Mouse (Mus musculus) heart, postnatal 0 days (tissue): ENCODE measurements at regions not wholly inside any gene's neighbourhood (a gene's known extent, or its start where the extent isn't known, plus 50 kb on each side); places are given as distances from the start of the nearest gene placed in this dataset.

ENCODE experiments used
- ATAC-seq: fragments of 200-750 bp; cut with Nextera tagmentation; 2 replicates; pipeline ENCODE4 v1.8.0; 2017; ENCODE audit warnings: low read depth, moderate number of reproducible peaks, moderate library complexity; ENCODE audit not compliant: insufficient read depth
- DNase-seq: peaks from one replicate; pipeline ENCODE4 v3.0.0-alpha.2; 2016; ENCODE audit warnings: low spot score
- H3K27ac ChIP-seq: fragments of 300-500 bp; sonication (generic); 2 replicates; pipeline ENCODE4 v1.5.1; 2014; ENCODE audit warnings: low read depth, mild to moderate bottlenecking
- H3K27me3 ChIP-seq: fragments of 300-500 bp; sonication (generic); 2 replicates; pipeline ENCODE4 v1.6.1; 2014; ENCODE audit warnings: low read length, mixed read lengths; ENCODE audit not compliant: control insufficient read depth, insufficient read depth
- H3K36me3 ChIP-seq: fragments of 300-500 bp; sonication (generic); replicated peaks from 2 replicates; pipeline ENCODE4 v1.6.1; 2014; ENCODE audit warnings: low read length, mixed read lengths; ENCODE audit not compliant: control insufficient read depth, insufficient read depth
- H3K4me1 ChIP-seq: fragments of 300-500 bp; sonication (generic); 2 replicates; pipeline ENCODE4 v1.6.1; 2014; ENCODE audit warnings: antibody characterized with exemption; ENCODE audit not compliant: control insufficient read depth, insufficient read depth
- H3K4me2 ChIP-seq: fragments of 300-500 bp; sonication (generic); 2 replicates; pipeline ENCODE4 v1.6.1; 2014; ENCODE audit warnings: low read depth, mild to moderate bottlenecking, low read length, moderate library complexity
- H3K4me3 ChIP-seq: fragments of 300-500 bp; sonication (generic); 2 replicates; pipeline ENCODE4 v1.5.1; 2014; ENCODE audit warnings: low read depth, low read length
- H3K9ac ChIP-seq: fragments of 300-500 bp; sonication (generic); replicated peaks from 2 replicates; pipeline ENCODE4 v1.6.1; 2014; ENCODE audit warnings: low read depth, low read length, mixed read lengths
- H3K9me3 ChIP-seq: fragments of 300-500 bp; sonication (generic); replicated peaks from 2 replicates; pipeline ENCODE4 v1.6.1; 2016; ENCODE audit warnings: low read length; ENCODE audit not compliant: control insufficient read depth
- CTCF ChIP-seq: IDR thresholded peaks from 2 replicates; pipeline ENCODE4 v1.5.1; 2016; ENCODE audit warnings: antibody characterized with exemption, control low read depth, low read depth
- EP300 ChIP-seq: IDR thresholded peaks from 2 replicates; pipeline ENCODE4 v1.6.1; 2016; ENCODE audit warnings: antibody characterized with exemption, low read depth
- WGBS: fragments of 180-500 bp; shearing (Covaris S2); extraction: QIAGEN DNeasy Blood & Tissue Kit; methylation state at CpG from one replicate; pipeline ENCODE4 v1.1.7; 2014; 5-methylcytosine and 5-hydroxymethylcytosine counted together

DNA sequence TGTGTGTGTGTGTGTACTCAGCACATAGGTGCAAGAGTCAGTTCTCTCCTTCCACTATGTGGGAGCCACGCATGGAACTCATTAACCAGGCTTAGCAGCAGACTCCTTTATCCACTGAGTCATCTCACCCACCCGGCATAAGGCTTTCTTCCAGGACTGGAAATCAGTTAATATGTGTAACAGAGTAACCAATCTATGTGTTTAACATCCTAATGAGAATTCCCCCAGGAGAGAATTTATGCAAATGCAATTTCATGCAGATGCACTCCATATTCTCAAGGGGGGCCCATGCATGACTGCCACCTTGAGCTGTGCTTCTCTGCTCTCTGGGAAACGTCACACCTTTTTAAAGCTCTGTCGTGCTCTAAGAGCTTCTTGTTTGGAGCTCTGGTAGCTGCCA is 101.7 kb upstream of the Agap1 start:
- H3K4me1 ChIP-seq, result no peaks in the 10 kb centered on the region
- H3K4me2 ChIP-seq, result no peak overlapping the region
- H3K36me3 ChIP-seq, result no peaks in the 10 kb centered on the region
- no peak for TF ChIP-seq EP300
- H3K9me3 ChIP-seq, result peaks cover 5% of the 10 kb centered on the region; the same call in 1 of the 2 replicates
- H3K4me3 ChIP-seq, result no peak overlapping the region
- DNase-seq, result no peak
- H3K27ac ChIP-seq, result no peak overlapping the region
- H3K27me3 ChIP-seq, result no peaks in the 10 kb centered on the region
- WGBS, result 54% methylated on average over 4 of the region's 4 CpGs
- H3K9ac ChIP-seq, result no peak overlapping the region
- no peak for ATAC-seq

DNA sequence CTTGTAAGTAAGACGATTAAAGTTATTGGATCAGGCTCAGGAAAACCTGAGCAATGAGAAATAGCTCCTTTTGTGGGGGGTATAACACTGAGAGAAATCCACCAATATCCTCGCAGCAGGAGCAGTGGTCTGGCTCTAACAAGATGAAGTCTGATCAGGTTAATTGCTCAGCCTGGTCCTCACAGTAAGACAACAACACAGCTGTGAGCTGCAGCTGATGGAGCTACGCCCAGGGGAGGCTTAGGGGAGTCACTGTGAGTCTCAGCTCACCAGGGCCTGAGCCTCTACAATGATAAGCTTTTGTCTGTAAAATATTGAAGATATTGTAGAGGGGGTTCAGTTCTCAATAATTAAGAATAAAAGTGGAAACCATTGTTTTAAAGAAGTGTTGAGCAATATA is 95.3 kb upstream of the Agap1 start:
- no peaks in the 10 kb centered on the region for H3K36me3 ChIP-seq
- DNase-seq, result no peak
- WGBS, result 72% methylated on average over 3 of the region's 3 CpGs
- no peak overlapping the region for H3K4me3 ChIP-seq
- H3K9me3 ChIP-seq, result peaks cover 5% of the 10 kb centered on the region; the same call in 1 of the 2 replicates
- H3K9ac ChIP-seq, result no peak overlapping the region
- no peak for TF ChIP-seq EP300
- TF ChIP-seq CTCF, result no peak
- no peak overlapping the region for H3K4me2 ChIP-seq
- ATAC-seq, result no peak
- no peaks in the 10 kb centered on the region for H3K27me3 ChIP-seq
- no peaks in the 10 kb centered on the region for H3K4me1 ChIP-seq
- H3K27ac ChIP-seq, result no peak overlapping the region

DNA sequence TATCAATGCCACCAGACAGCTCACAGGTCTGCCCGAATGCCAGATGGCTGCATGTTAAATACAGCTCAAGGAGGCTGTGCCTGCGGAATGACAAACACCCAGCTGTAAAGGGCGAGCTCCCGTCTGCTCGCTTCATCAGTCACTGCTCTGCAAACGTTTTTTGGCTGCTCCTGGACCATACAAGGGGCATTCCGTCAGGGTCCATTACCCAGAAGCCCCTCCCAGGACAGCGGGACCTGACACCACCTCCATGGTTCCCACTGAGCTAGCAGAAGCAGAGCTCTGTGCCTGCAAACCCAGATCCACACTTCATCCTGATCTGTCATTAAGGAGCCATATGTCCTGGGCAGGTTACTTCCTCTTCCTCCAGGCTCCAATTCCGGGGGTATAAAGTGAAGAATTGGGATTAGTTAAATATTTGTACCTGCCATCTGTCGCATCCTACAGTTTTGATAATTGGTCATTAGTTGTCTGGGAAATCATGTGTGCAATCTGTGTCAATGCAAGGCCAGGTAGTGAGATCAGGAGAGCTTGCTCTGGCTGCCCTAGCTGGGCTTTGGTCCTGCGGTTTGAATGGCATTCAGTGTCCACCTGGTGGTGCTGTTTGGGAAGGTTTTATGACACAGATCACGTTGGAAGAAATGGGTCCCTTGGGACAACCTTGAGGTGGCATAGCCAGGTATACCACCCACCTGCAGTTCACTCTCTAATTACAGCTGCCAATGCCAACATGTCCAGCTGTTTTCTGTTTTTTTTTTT is 89.9 kb upstream of the Agap1 start:
- ATAC-seq (no peak), DNase-seq (no peak)
- H3K4me2 ChIP-seq, result no peak overlapping the region
- TF ChIP-seq CTCF (no peak), EP300 (no peak)
- H3K9ac ChIP-seq, result no peak overlapping the region
- 70% methylated on average over 12 of the region's 12 CpGs for WGBS
- no peak overlapping the region for H3K4me3 ChIP-seq
- H3K4me1 ChIP-seq, result no peaks in the 10 kb centered on the region
- H3K27ac ChIP-seq, result no peak overlapping the region
- no peaks in the 10 kb centered on the region for H3K27me3 ChIP-seq
- no peaks in the 10 kb centered on the region for H3K9me3 ChIP-seq
- no peaks in the 10 kb centered on the region for H3K36me3 ChIP-seq

DNA sequence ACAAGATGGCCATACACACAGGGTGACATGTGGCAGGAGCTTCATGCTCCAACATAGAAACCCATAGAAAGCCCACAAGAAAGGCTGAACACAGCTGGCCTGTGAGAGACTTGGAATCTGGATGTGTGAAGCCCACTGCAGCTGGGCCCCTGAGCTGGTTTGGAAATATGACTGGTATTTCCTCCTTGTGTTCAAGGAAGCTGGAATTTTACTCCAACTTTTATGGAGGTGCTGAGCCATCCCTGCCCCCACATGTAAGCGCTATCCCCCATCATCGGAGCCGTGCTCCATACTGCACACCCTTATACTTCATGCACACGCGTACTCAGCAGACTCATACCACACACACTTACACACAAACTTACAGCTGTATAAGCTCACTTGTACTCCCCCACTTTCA is 87.7 kb upstream of the Agap1 start:
- H3K4me2 ChIP-seq, result no peak overlapping the region

DNA sequence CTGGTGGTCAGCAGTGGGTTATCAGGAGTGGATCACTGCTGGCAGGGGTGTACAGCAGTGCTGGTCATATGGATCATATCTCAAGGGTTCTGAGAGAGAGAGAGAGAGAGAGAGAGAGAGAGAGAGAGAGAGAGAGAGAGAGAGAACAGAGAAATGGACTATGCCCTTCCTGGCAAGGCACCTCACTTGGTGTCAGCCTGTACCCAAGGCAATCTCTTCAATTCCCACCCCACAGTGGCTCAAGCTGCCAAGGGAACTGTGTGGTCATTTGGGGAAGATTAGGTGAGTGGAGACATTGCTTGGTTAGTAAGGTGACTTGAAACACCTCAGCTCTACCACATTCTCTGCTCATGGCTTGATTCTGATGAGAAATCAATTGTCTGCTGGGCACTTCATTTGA is 80.8 kb upstream of the Agap1 start:
- H3K27ac ChIP-seq, result no peak overlapping the region
- DNase-seq (no peak), ATAC-seq (no peak)
- H3K9me3 ChIP-seq, result no peaks in the 10 kb centered on the region
- H3K4me2 ChIP-seq, result no peak overlapping the region
- no peaks in the 10 kb centered on the region for H3K4me1 ChIP-seq
- TF ChIP-seq CTCF (no peak), EP300 (no peak)
- no peak overlapping the region for H3K4me3 ChIP-seq
- H3K27me3 ChIP-seq, result no peaks in the 10 kb centered on the region
- H3K9ac ChIP-seq, result no peak overlapping the region
- H3K36me3 ChIP-seq, result no peaks in the 10 kb centered on the region

More for the DNA sequence above, 87.7 kb upstream of the Agap1 start:
- Histone ChIP-seq H3K4me3 (no peak overlapping the region), H3K27ac (no peak overlapping the region), H3K27me3 (no peaks in the 10 kb centered on the region), H3K9me3 (no peaks in the 10 kb centered on the region), H3K4me1 (no peaks in the 10 kb centered on the region), H3K9ac (no peak overlapping the region), H3K36me3 (no peaks in the 10 kb centered on the region)
- DNase-seq, result no peak
- no peak for TF ChIP-seq EP300
- no peak for TF ChIP-seq CTCF
- no peak for ATAC-seq
- 61% methylated on average over 5 of the region's 5 CpGs for WGBS

DNA sequence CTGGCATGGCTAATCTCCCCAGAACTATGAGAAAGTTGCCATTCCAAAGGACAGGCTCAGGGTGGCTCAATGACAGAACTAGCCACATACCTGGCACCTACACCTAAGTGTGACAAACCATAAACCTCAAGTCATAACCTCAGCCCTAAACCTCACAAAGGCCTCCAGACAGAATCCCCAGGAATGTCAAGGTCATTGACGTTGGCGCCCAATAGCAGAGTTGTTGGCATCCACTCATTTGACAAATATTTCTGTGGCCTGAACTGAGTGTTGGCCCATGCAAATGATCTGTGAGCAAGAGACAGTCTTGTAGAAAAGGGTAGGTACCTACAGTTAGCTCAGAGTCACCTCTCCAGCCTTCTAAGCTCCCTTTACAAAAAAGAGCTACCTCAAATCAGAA is 80.3 kb upstream of the Agap1 start:
- Histone ChIP-seq H3K4me1 (no peaks in the 10 kb centered on the region), H3K9ac (no peak overlapping the region), H3K36me3 (no peaks in the 10 kb centered on the region), H3K9me3 (no peaks in the 10 kb centered on the region), H3K4me2 (no peak overlapping the region), H3K4me3 (no peak overlapping the region), H3K27me3 (no peaks in the 10 kb centered on the region), H3K27ac (no peak overlapping the region)
- DNase-seq (no peak), ATAC-seq (no peak)
- 56% methylated on average over 2 of the region's 2 CpGs for WGBS
- TF ChIP-seq CTCF, result no peak
- TF ChIP-seq EP300, result no peak
